Mouse (Mus musculus) heart, adult 8-10 months (tissue): Measurements from ENCODE around the gene Gpx6. TPM values are rescaled to one million over a fixed set of nuclear protein-coding genes. Genes with fewer than 3 reads are reported as not detected.

Experiments
- DNase-seq: peaks from one replicate; pipeline ENCODE4 v3.0.0; 2022; ENCODE audit warnings: low spot score
- total RNA-seq, 4 experiments: library from RNA; stranded (reverse); gene quantifications; 2 replicates each; pipeline ENCODE4 v1.2.4; 2022

Gene Gpx6
- total RNA-seq, result not detected

GRCm38 (mm10) chr13:21311926-21312325, at the start of gene Gpx6:
Gene Gpx6, plus strand, starts transcription at chr13:21312125.
- no peak for DNase-seq

- no peak for DNase-seq
These were observed 49.0 kb upstream of the Gpx6 start for GRCm38 (mm10) chr13:21262787-21263461.

GRCm38 (mm10) chr13:21263910-21264309, 48.0 kb upstream of the Gpx6 start:
- no peak for DNase-seq

GRCm38 (mm10) chr13:21264366-21264765, 47.6 kb upstream of the Gpx6 start:
- DNase-seq, result no peak

GRCm38 (mm10) chr13:21265736-21266135, 46.2 kb upstream of the Gpx6 start:
- no peak for DNase-seq

- no peak for DNase-seq
These were observed 44.4 kb upstream of the Gpx6 start for GRCm38 (mm10) chr13:21267541-21267940.

- no peak for DNase-seq
These were observed 43.7 kb upstream of the Gpx6 start for GRCm38 (mm10) chr13:21268262-21268661.

GRCm38 (mm10) chr13:21275021-21275814, 36.7 kb upstream of the Gpx6 start:
- DNase-seq, result peak; percentile 24

- peak; percentile 90 for DNase-seq
These were observed 35.9 kb upstream of the Gpx6 start for GRCm38 (mm10) chr13:21275815-21276550.

GRCm38 (mm10) chr13:21276551-21276950, 35.4 kb upstream of the Gpx6 start:
- DNase-seq, result no peak

GRCm38 (mm10) chr13:21279076-21279475, 32.8 kb upstream of the Gpx6 start:
- DNase-seq, result no peak

GRCm38 (mm10) chr13:21279559-21279958, 32.4 kb upstream of the Gpx6 start:
- DNase-seq, result peak; percentile 94

GRCm38 (mm10) chr13:21292631-21293030, 19.3 kb upstream of the Gpx6 start, which contains the start of gene Gpx5:
Gene Gpx5, minus strand, starts transcription at chr13:21292731.
- DNase-seq, result no peak

GRCm38 (mm10) chr13:21298557-21298956, 13.4 kb upstream of the Gpx6 start:
- DNase-seq, result no peak

GRCm38 (mm10) chr13:21304483-21305066, 7.3 kb upstream of the Gpx6 start:
- DNase-seq, result no peak

- no peak for DNase-seq
These were observed 2.1 kb upstream of the Gpx6 start for GRCm38 (mm10) chr13:21309788-21310187.

- DNase-seq, result no peak
These were observed 929 bp downstream of the Gpx6 start for GRCm38 (mm10) chr13:21312854-21313253.

- no peak for DNase-seq
These were observed 2.0 kb downstream of the Gpx6 start for GRCm38 (mm10) chr13:21313903-21314302.

GRCm38 (mm10) chr13:21320262-21320661, 8.3 kb downstream of the Gpx6 start:
- DNase-seq, result no peak

GRCm38 (mm10) chr13:21321890-21322494, 10.1 kb downstream of the Gpx6 start:
- DNase-seq, result no peak
